Mouse (Mus musculus): ENCODE results near the gene Sorcs3.

DNA sequence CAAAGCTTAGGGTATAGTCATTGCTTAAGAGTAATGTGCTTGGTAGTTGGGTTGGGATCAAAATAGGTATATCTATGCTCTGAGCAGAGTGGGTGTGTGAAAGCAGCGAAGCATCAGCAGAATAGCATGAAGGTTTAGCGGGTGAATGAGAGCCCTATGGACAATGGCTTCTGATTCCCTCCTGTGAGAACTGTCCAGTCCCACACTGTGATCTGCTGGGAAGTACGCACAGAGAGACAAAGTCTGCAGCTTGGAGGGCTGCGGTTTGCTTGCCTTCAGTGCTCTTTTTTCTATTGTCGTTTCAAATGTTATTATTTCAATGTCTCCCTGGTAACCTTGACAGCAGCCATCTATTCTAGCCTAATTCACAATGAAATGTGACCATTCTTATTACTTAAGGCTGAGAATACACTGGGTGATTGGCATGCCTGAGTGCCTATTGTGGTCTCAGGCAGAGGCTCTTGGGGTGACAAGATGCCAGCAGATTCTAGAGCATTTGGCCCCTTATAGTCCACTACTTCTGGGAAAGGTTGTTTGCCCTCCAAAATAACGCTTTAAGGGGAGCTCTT, 520.1 kb downstream of the Sorcs3 start:
- TF ChIP-seq CTCF (IDR thresholded peaks at IDR 0.05) (no peak), EP300 (IDR thresholded peaks at IDR 0.05; ENCODE audit: insufficient read depth, low read depth, low read length) (no peak)

Data from heart, adult 2 months (tissue).